Mouse (Mus musculus) CH12.LX (cell line): ENCODE measurements around the gene Cdc14b.

ENCODE experiments used
- CHD1 ChIP-seq: IDR thresholded peaks from 2 replicates; pipeline ENCODE4 v1.6.1; 2012; ENCODE audit warnings: low read depth, low read length, improper control_type of control experiment, inconsistent platforms
- CTCF ChIP-seq, 2 experiments: IDR thresholded peaks in 1 of 2; conservative IDR thresholded peaks in 1 of 2; 2 replicates each; pipeline ENCODE4 v1.5.1; 2011 to 2012; ENCODE audit warnings: low read depth in 2 of 2, low read length in 2 of 2, improper control_type of control experiment in 1 of 2, inconsistent platforms in 1 of 2, mild to moderate bottlenecking in 1 of 2, moderate library complexity in 1 of 2
- EP300 ChIP-seq: IDR thresholded peaks from 2 replicates; pipeline ENCODE4 v1.6.1; 2011; ENCODE audit warnings: low read length, improper control_type of control experiment
- IRF4 ChIP-seq: IDR thresholded peaks from 2 replicates; pipeline ENCODE4 v1.6.1; 2014; ENCODE audit warnings: low read depth, mild to moderate bottlenecking, inconsistent platforms, low read length, improper control_type of control experiment
- MEF2A ChIP-seq: IDR thresholded peaks from 2 replicates; pipeline ENCODE4 v1.6.1; 2014; ENCODE audit warnings: low read depth, mild to moderate bottlenecking, inconsistent platforms, low read length, improper control_type of control experiment, borderline replicate concordance
- POLR2A ChIP-seq: IDR thresholded peaks from 2 replicates; pipeline ENCODE4 v1.6.1; 2011; ENCODE audit warnings: low read depth, mild to moderate bottlenecking, improper control_type of control experiment, low read length
- RCOR1 ChIP-seq: conservative IDR thresholded peaks from 2 replicates; pipeline ENCODE4 v1.6.1; 2012; ENCODE audit warnings: low read depth, mild to moderate bottlenecking, inconsistent platforms, low read length, improper control_type of control experiment
- TBP ChIP-seq: conservative IDR thresholded peaks from 2 replicates; pipeline ENCODE4 v1.6.1; 2011; ENCODE audit warnings: low read depth, low read length, improper control_type of control experiment
- TCF12 ChIP-seq: IDR thresholded peaks from 2 replicates; pipeline ENCODE4 v1.6.1; 2014; ENCODE audit warnings: low read depth, mild to moderate bottlenecking, inconsistent platforms, low read length, improper control_type of control experiment
- USF2 ChIP-seq: conservative IDR thresholded peaks from 2 replicates; pipeline ENCODE4 v1.6.1; 2011; ENCODE audit warnings: low read depth, low read length, improper control_type of control experiment
- ZKSCAN1 ChIP-seq: IDR thresholded peaks from 2 replicates; pipeline ENCODE4 v1.6.1; 2012; ENCODE audit warnings: low read depth, inconsistent platforms, low read length, improper control_type of control experiment, borderline replicate concordance
- ZMIZ1 ChIP-seq: IDR thresholded peaks from 2 replicates; pipeline ENCODE4 v1.6.1; 2012; ENCODE audit warnings: low read depth, mild to moderate bottlenecking, inconsistent platforms, low read length, improper control_type of control experiment
- ZNF384 ChIP-seq: IDR thresholded peaks from 2 replicates; pipeline ENCODE4 v1.6.1; 2012; ENCODE audit warnings: low read depth, low read length, improper control_type of control experiment, inconsistent platforms

GRCm38 (mm10) chr13:64162626-64163025, 112.5 kb downstream of the Cdc14b start:
- TF ChIP-seq TBP (no peak), ZNF384 (no peak), POLR2A (no peak), EP300 (no peak), CTCF (conservative IDR thresholded peaks at IDR 0.05 in 1 of 2, IDR thresholded peaks at IDR 0.05 in 1 of 2; ENCODE audit: low read depth in 2 of 2, low read length in 2 of 2) (no peak), ZMIZ1 (no peak), CHD1 (no peak), IRF4 (no peak), TCF12 (no peak), USF2 (no peak), RCOR1 (no peak), MEF2A (no peak), ZKSCAN1 (no peak)
